Mouse (Mus musculus): Measurements from ENCODE around the gene Flrt2.

Flrt2 gene

DNA sequence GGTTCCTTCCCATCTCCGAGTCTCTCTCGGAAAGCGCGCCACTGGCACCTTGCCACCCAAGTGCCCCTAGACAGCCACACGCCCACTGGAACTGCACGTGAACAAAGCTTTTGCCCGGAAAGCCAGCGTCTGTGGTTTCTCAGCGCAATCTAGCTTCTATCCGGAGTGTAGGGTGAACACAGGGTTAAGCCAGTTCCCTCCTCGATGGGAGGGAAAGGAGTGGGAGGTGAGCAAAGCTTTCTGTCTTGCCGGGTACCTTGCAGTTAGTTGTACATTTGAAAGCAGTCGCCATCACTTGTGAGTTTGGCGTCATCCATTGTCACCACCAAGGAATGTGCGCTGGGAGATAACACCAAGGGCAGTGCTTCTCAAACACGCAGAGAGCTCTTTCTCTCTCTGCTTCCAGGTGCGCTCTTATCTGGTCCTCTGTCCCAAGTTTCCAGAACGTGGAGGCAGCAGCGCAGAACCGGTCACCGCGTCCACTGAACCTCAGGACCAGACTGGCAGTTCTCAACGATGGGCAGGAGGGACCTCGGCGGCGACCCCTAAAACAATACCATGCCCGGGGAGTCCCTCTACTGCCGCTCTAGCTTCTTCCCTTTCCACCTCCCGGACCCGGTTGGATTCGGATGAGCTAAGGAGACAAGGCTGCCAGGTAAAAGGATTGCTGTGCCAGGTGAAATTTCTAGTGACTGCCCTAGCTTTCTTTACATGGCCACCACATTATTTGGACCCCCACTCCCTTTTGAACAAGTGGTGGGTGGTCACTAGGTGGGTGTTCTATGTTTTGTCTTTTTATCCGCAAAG, at the start of gene Flrt2:
Gene Flrt2 (plus strand): TSS at position 266 of the 807 bp plus-strand sequence.
- DNase-seq, result peak; percentile 21 to 53

DNA sequence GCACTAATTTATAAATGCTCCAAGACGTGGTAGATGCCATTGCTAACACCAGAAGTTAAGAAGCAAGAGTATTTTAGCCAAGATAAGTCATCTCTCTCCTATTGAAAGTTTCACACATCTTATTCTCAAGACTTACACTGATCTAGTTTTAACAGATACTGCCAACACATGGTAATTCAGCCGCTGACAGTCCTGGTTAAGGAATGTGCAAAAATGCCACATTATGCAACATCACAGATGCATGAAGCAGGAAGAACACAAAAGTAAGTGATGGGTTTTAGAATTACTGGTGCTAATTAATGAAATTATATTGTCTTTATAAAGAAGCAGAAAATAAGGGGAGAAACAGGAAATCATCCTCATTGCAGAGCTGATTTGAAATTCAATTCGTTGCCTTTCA, 49.8 kb upstream of the Flrt2 start:
- DNase-seq, result no peak

DNA sequence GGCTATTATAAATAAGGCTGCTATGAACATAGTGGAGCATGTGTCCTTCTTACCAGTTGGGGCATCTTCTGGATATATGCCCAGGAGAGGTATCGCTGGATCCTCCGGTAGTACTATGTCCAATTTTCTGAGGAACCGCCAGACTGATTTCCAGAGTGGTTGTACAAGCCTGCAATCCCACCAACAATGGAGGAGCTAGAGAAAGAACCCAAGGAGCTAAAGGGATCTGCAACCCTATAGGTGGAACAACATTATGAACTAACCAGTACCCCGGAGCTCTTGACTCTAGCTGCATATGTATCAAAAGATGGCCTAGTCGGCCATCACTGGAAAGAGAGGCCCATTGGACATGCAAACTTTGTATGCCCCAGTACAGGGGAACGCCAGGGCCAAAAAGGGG, 44.8 kb upstream of the Flrt2 start:
- DNase-seq, result peak in 1 of 2 experiments; percentile 6

DNA sequence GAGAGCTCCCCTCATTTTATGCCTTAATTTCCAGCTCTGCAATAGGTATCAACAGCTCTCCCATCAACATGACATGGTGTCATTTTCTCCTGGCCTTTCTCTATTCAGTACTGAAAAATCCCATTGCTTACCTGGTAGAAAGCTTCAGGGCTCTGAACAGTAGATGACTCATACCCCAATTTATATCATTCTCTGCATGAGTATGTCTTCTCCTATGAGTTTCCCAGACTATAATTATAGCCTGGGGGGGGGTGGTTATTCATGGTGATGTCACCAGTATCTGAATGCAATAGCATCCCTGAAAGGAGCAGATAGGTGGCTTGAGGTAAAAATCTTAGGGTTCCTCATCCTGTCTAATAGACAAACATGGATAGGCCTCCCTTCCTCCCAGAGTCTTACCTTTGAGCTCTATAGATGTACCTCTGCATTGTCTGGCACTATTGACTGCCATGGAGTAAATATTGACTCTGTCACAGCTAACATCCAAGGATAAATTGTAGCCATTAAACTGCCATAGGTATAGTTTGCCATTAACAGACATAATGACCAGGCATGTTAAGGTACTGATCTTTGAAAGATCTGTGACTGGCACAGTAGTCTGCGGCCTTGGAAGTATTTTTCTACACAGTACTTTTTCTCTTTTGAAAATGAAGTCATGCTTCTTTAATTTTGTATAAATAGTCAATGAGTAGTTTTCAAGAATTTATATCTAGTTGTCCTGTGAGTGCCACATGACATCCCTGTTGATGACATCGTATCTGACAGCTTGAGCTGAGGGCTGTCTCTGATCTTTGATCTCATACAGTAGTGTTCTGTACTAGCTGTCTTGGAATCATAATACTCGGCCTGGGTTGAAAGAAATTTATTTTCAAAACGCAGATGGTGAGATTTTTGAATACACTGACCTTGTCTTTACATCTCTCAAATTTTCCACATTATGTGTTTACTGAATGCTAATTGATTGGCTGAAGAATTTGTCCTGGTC, 39.6 kb upstream of the Flrt2 start:
- no peak for DNase-seq

DNA sequence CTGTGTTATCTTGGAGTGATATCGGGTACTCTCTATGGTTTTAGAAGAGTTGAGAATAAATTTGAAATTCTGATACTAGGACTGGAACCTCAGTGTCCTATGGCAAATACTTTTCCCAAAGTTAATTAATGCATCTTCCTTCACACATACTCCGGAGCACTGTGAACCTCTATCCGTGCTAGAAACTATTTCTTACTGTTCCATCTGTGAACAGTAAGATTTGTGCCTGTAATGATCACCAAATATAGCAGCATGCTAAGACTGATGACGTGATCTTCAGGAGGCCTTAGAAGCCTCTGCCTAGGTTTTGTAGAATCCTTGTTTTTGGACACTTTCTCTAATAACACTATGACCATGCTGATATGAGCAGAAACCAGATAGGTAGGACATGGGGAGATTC, 35.4 kb upstream of the Flrt2 start:
- no peak for DNase-seq

DNA sequence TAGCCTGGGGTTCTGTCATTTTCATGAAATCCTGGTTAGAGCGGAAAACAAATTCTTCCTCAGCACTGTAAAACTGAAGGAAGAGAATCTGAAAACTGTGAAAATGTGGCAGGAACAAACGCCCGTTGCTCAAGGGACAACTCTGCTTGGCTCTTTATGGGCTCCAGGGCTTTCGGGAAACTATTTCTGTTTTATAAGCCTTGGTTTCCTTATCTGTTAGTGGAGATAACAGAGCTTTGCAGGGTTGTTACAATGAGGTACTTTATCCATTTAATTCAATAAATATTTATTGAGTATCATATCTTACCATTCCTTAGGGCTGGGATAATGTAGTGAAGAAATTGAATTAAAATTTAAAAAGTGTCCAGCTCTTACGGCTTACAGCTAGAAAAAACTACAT, 24.7 kb upstream of the Flrt2 start:
- no peak for DNase-seq

DNA sequence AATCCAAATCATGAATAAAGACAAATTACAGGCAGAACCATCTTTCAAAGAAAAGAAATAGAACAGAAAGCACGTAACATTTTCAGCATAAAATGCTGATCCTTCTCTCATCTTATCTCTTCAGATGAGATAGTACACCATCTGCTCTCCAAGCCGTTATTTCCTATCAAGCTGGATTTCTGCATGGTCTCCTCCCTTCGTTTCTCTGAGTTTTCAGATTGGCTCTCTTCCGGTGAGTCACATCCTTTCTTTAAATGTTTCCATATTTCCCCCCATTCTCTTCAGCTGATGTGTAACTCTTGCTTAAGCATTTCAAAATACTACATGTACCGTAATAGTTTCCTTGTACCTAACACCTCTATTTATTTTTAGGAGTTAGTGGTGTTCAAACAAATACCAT, 16.3 kb upstream of the Flrt2 start:
- no peak for DNase-seq

DNA sequence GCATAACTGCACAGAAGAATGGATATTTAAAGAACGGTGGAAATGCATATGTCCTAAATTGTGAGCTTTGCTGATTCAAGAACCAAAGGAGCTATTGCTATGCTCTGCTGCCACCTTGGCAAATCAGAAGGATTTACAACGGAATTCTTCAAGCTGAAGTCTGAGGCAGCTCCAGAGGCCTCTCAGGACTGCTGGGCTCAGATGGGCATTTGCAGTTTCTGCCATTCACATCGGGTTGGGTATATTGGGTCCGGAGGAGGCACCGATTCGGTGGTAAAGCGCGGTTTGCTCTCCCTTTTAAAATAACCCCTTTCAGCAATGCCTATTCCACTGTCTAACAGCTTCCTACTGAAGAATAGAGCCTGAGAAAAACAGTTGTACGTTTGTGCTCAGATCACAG, 1.2 kb upstream of the Flrt2 start:
- peak; percentile 16 to 28 for DNase-seq

DNA sequence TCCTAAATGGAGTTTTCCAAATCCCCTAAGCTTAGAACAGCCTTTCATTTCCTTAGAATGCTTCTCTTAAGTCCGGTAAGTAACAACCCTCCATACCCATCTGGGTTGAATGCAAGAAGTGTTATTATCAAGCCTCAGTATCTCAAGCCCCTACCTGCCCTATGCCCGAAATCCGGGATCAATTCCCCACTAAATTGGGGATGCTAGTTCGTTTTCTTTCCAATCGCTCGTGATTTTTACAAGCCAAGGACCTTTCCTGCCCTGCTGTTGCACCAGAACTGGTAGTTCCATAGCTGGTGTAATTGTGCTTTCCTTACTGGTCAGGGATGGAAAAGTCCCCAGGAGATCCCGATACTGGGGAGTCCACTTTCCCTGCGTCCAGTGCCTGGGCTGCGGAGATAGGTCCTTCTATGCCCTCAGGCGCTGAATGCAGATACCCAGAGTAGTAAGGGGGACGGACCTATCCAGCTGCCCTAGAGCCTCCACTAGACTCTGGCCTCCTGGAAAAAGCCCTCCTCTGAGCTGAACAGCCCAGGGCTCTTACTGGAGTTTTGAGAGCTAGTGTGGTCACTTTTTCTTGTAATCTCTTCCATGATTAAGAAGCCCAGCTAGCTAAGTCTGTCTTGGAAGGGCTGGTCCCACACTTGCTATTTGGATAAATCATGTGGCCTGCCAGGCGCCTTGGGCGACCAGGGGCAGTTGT, 1.1 kb downstream of the Flrt2 start:
- DNase-seq, result no peak

DNA sequence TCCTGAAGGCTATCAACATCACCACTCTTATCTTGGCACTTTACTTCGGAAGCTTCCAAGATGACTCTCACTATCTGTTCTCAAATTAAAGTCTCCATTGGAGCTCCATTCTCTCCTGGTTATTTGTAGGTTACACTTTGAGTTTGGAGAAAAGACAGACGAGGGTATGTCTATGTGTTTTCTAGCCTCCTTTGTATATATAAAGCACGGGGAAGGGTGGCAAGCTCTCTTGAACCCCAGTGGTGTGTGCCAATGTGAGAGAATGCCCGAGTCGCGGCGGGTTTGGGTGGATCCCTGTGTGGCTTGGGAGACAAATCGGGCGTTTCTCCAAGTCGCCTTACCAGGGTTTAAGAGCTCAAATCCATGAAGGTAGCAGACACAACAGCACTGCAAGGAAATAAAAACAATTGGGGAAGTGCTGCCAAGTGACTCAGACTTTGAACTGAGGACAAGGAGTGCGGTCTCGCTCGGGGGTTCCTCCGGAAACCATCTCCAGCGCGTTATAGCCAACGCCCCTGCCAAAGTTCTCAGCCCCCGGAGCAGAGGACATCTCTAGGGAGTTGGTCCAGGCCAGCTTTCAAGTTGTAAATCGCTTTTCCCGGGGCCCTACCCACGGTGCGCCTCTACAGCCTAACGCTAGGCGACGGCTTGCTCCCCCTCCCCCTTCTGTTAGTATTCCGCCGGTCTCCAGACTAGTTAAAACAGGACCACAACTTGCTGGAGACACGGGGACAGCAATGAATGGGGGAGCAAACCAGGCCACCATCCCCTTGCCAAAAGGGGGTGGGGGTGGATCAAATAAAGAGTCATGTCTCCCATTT, 1.8 kb downstream of the Flrt2 start:
- DNase-seq, result peak; percentile 62 to 67

DNA sequence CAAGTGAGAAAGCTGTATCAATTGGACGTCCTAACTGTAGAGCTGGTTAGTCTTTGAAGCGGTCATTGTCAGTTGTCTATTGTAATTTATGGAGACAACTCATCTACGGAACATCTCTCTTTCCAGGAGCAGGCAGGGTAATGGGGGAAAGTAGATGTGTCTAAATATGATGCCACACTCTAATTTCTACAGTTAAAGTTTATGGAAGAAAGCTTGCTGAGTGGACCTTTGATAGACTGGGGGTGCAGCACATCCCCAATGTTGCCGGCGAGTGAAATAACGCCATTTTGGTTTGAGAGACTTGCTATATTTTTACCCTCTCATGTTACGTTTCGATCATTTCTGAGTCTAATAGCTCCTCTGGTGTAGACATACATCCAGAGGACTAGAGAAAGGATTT, 2.5 kb downstream of the Flrt2 start:
- DNase-seq, result no peak

DNA sequence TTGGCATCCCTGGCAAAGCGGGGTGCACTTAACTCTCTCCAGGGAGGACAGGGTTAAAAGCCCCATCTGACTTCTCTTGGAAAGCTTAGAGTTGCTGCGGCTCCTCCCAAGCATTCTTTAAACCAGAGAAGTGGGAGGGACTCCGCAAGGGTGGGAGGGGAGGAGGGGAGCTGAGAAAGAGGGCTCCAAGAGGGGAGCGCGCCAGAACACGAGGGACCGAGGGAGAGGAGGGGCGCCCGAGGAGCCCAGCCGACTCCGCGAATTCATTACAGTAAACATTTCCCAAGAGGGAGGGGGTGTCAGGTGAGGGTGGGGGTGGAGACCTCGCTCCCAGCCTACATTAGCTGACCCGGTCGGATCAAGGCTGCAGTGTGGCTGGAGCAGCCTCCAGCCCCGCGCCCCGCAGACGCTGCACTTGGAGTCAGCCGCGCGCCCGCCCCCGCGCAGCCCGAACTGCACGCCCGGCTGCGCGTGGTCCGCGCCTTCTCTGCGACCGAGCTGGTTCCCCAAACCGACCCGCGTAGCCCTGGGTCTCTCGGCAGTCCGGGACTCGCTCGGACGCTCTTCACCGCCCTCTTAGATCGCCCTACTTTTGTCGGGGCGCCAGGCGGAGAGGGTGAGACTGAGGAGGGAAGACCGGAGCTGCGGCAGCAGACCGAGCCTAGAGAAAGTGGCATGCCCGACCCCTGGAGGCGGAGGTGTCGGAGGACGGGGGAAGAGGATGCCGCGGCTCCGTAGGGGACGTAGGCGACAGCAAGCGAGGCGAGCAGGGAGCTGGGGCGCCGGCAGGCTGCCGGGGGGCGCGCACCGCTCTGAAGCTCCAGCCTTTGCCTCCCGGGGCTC, 3.2 kb downstream of the Flrt2 start:
- DNase-seq, result peak; percentile 49 to 64

DNA sequence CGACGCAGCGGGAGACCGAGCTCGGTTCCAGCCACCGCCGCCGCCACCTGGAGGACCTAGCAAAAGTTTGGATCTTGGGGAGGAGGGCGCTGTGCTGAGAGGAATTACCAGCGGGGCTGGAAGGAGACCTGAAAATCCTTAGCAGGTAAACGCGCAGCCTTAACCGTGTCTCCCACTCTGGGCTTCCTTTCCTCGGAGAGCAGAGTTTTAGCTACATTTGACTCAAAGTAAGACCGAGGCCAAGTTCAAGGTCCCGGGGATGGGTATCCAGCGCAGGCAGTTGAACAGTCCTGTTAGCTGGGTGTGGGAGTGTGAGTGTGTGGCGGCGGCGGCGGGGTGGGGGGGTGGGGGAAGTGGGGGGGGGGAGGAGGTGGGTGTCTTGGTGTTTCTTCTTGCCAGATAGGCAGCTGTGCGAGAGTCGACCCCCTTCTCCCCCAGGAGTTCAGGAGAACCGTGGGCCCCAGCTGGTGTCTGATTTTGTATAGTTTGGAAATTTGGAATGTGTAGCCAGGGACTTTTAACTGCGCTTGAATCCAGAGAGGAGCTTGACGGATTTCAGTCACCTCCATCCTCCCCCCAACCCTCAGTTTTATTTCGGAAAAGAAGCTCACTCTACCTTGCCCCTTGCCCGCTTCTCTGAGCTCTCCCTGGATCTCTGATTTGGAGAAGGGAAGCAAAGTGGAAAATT, 4.0 kb downstream of the Flrt2 start:
- no peak for DNase-seq

DNA sequence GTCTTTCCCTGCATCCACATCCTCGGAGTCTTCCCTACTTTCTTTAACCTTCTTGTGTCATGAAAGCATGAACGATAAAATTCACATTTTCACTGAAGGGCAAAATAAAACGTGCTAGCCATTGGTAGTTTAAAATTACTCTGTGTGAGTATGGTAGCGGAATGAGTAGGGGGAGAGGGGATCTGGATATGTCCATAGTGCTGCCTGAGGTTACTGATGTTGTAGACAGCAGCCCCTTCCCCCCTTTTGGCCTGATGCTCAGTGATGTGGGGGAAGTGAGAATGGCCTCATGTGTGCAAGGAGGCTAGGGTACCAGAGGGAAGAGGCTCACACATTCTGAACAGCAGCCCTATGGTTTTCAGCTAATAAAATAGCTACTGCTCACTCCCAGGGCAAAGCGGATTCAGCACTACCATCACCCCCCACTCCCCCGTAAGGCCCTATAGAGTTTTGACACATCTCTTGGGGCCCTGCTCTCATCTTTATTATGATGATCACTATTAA, 4.5 kb downstream of the Flrt2 start:
- DNase-seq, result no peak

DNA sequence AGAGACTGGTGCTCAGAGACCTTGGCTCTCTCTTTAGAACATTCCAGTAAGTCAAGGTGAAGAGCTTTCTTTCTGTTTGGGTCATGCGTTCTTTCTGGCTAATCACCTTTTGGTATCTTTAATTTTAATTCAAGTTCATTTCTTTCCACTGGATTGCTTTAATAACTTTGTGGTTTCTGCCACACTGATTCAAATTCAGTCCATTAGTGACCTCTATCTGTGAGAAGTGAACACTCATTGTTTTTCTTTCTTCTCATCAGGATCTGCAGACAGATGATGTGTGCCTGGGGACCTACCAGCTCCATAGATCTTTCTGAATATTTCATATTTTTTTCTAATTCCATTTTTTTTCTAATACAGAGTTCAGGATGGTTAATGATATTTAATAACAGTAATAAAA, 6.5 kb downstream of the Flrt2 start:
- DNase-seq, result no peak

DNA sequence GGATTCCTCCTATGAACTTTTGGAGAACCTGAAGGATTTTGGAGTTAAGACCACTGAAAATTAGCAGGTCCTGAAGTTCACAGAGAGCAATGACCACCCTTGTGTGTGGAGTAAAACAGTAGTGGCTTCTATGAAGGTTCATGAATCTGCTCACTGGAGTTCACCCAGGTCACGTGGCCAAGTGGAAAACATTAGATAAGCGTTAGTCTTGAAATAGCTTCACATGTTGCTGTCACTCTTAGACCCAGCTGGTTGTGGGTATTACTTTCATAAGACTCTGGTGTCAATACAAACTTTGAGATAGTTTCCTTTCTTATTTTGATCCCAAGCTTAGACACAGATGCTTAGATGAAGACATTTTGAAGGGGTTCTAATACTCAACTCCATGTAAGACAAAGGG, 8.7 kb downstream of the Flrt2 start:
- no peak for DNase-seq

DNA sequence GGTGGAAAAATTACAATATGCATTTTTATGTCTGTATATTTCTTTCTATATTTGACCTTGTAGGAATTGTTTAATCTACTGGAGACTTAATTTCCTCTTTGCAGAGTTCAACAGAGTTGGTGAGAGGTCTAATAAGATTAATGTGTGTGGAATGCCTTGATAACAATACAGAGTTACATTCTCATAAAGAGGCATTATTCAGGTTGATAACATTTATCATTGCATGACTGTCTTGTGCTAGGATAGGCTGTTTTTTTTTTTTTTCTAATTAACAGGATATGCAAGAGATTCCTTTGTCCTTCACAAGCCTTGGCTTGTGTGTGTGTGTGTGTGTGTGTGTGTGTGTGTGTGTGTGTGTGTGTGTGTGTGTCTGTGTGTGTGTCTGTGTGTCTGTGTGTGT, 9.6 kb downstream of the Flrt2 start:
- no peak for DNase-seq

DNA sequence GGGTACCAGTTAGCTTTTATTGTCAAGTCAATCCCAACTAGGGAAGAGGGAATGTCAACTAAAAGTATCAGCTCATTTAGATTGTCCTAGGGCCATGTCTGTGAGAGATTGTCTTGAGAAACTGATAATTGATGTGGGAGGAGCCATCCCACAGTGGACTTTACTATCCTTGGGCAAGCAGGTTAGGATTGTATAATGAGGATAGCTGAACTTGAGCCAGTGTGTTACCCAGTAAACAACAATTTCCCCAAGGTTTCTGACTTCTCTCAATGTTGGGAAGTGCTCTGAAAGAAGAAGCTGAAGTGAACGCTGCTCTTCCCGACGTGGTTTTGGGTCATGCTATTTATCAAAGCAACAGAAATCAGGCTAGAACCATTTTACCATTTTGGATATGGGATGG, 13.0 kb downstream of the Flrt2 start:
- peak in 1 of 2 experiments; percentile 33 for DNase-seq

DNA sequence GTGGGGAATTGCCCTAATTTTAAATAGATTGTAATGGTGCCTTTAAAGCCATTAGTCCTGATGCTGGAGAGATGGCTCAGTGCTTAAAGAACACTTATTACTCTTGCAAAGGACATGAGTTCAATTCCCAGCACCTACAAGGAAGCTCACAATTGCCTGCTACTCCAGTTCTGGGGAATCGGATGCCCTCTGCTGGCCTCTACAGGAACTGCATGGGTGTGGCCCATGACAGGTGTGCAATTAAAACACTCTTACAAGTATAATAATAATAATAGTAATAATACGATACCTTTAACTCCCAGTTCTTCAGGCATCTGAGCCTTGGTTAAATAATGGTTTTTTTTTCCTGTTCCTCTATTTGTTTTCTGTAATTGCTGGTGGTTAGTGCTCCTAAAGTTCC, 31.2 kb downstream of the Flrt2 start:
- DNase-seq, result peak in 1 of 2 experiments; percentile 33

DNA sequence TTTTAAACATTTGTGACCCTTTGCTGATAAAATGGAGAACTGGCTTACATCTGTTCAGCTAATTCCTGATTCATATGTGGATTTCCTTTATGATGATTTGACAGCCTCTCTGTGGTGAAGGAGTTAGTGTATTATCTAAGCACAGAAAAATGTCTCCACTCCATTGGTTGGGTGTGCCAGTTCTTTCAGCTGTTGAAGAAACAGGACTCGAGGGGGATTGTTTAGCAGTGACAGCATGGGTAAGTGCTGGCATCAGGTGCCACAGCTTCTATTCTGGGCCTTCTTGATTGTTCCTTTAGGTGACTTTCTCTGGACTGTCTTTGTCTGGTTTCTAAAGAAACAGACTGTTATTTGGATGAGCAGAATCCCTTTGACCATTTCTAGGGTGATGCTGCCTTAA, 42.0 kb downstream of the Flrt2 start:
- DNase-seq, result no peak

Data from kidney, postnatal 36 days (tissue).